Mouse (Mus musculus): ENCODE results near the gene Uts2. TPM values are rescaled to one million over a fixed set of nuclear protein-coding genes. Genes with fewer than 3 reads are reported as not detected.
"Not testable (repeated sequence)": the region's sequence is repeated elsewhere in the genome, so short reads cannot be mapped to it uniquely, and the experiment has no call there.

Gene Uts2
- polyA plus RNA-seq, 1 experiment from 2014 or later = not detected

DNA sequence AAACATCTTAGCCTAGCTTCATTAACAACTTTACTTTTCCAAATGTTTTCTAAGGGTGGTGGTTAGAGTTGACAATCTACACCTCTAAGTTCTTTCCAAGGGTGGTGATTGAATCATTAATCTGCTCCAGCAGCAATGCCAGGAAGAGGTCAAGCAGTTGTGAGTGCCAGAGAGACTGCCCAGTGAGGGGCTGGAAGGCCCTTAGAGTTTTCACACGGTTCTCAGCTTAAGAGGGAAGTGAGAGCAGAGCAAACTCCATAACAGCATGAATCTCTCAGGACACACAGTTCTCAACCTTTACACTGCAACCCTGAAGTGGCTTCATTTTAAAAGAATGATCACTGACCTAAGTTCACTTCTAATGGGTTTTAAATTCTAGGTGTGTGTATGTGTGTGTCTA, 21.8 kb upstream of the Uts2 start:
- Histone ChIP-seq H3K4me2 (replicated peaks) (no peak overlapping the region), H3K4me3 (replicated peaks) (no peak overlapping the region), H3K27ac (no peak overlapping the region), H3K36me3 (no peaks in the 10 kb centered on the region), H3K9me3 (no peaks in the 10 kb centered on the region), H3K4me1 (replicated peaks) (no peaks in the 10 kb centered on the region), H3K27me3 (replicated peaks) (no peaks in the 10 kb centered on the region), H3K9ac (no peak overlapping the region)
- ATAC-seq = no peak
- WGBS = 20% methylated on average over 1 of the region's 1 CpGs

DNA sequence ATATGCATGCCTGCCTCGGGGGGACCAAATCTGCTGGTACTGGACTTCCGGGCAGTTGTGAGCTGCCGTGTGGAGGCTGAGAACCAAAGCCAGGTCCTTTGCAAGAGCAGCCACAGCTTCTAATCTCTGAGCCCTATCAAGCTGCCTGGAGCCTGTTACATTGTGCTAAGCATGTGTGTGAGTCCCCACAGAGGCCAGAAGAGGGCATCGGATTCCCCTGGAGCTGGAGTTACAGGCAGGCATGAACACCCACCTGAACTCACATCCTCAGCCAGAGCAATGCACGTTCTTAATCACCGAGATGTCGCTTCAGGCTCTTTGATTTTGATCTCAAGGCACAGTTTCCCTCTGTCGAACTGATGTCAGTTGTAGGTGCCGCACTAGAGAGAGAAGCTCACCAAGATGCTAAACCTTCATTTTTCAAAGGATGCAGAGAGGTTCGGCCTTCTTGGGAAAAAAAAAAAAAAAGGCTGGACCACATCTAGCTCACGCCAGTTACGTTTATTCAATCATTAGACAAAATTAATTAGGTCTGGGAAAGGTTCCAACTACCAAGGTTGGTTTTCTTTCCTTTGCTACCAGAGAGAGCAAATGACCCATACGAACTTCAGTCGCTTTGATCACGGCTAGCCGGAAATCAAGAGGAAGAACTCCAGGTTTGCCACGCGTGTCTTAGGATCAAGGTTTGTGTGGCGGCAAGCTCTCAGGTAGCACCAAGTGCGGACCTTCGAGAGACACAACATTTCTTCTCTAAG, 18.6 kb upstream of the Uts2 start:
- Histone ChIP-seq H3K9me3 (no peaks in the 10 kb centered on the region), H3K4me2 (replicated peaks) (no peak overlapping the region), H3K27ac (no peak overlapping the region), H3K4me3 (replicated peaks) (no peak overlapping the region), H3K36me3 (no peaks in the 10 kb centered on the region), H3K27me3 (replicated peaks) (no peaks in the 10 kb centered on the region), H3K9ac (no peak overlapping the region), H3K4me1 (replicated peaks) (no peaks in the 10 kb centered on the region)
- no peak for ATAC-seq
- WGBS = 88% methylated on average over 21 of the region's 21 CpGs

DNA sequence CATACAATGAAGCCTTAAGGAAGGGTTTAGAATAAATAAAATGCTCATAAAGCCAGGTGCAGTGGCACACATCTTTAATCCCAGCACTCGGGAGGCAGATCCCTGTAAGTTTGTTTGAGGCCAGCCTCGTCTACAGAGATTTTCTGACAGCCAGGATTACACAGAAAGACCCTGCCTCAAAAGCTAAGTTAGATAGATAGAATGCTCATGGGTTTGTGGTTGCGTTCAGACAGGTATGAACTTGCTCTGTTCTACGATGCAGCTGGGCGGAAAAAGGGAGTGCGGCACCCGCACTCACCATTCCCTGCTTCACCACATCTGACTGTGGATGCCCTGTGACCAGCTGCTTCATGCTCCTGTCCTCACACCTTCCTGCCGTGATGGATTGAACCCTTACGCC, 17.4 kb upstream of the Uts2 start:
- H3K4me3 ChIP-seq (replicated peaks) = no peak overlapping the region
- ATAC-seq = no peak
- H3K9me3 ChIP-seq = no peaks in the 10 kb centered on the region
- no peak overlapping the region for H3K4me2 ChIP-seq (replicated peaks)
- H3K27ac ChIP-seq = no peak overlapping the region
- H3K9ac ChIP-seq = no peak overlapping the region
- no peaks in the 10 kb centered on the region for H3K27me3 ChIP-seq (replicated peaks)
- 76% methylated on average over 9 of the region's 9 CpGs for WGBS
- H3K4me1 ChIP-seq (replicated peaks) = no peaks in the 10 kb centered on the region
- H3K36me3 ChIP-seq = no peaks in the 10 kb centered on the region

DNA sequence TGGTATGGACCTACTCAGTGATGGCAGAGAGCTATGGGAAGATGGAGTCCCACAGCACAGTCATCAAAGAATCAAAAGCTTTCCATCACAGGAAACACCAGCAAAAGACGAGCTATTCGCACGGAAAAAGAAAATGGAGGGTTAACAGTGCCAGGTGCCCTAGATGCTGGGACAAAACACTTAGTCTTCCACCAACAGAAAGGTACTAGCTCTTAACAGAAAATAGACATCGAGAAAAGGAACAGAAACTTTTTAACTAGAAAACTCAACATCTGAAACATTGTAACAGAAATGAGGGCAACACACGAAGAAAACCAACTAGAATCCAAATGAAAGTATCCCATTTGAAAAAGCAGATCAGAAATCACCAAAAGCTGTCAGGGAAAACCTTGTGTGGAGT, 16.7 kb upstream of the Uts2 start:
- Histone ChIP-seq H3K4me3 (replicated peaks) (no peak overlapping the region), H3K27me3 (replicated peaks) (no peaks in the 10 kb centered on the region), H3K36me3 (no peaks in the 10 kb centered on the region), H3K9me3 (no peaks in the 10 kb centered on the region), H3K4me2 (replicated peaks) (no peak overlapping the region), H3K9ac (no peak overlapping the region), H3K27ac (no peak overlapping the region), H3K4me1 (replicated peaks) (no peaks in the 10 kb centered on the region)
- ATAC-seq = no peak
- 90% methylated on average over 5 of the region's 5 CpGs for WGBS

DNA sequence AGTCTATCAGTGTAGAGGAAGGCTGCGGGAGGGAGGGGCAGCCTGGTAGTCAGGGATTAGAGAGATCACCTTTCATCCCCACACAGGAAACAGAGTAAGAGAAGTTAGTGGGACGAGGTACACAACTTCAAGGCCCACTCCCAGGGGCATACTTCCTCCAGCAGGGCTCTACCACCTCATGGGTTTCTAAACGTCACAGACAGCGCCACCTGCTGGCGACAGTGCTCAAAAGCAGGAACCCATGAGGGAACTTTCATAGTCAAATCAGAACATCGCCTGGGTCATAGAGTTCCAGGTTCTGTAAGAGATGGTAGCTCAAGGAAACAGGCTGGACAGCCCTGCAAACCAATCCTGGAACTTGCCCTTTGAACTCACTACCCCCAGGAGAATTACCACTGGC, 6.7 kb upstream of the Uts2 start:
- no peak overlapping the region for H3K4me2 ChIP-seq (replicated peaks)
- H3K4me1 ChIP-seq (replicated peaks) = no peaks in the 10 kb centered on the region
- H3K27ac ChIP-seq = no peak overlapping the region
- no peak for ATAC-seq
- H3K27me3 ChIP-seq (replicated peaks) = no peaks in the 10 kb centered on the region
- no peaks in the 10 kb centered on the region for H3K9me3 ChIP-seq
- WGBS = 46% methylated on average over 6 of the region's 6 CpGs
- H3K9ac ChIP-seq = no peak overlapping the region
- H3K36me3 ChIP-seq = no peaks in the 10 kb centered on the region
- no peak overlapping the region for H3K4me3 ChIP-seq (replicated peaks)

DNA sequence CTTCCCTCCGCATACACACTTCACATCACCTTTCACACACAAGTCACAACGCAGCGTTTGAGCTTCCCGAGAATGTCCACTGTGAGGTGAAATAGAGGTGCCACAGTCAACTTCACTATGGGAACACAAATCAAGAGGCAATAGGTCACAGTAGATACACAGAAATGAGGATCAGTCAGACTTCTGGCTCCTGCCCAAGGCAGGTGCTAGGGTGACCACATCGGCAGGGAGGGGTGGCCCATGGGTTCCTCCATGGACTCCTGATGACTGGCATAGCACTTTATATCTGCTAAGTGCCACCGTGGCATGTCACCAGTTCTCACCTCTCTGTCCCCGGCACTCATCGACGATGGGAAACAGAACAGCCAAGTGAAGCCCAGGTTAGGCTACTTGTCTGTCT, 1.7 kb downstream of the Uts2 start:
- ATAC-seq = no peak
- no peak overlapping the region for H3K9ac ChIP-seq
- 92% methylated on average over 9 of the region's 9 CpGs for WGBS
- H3K4me2 ChIP-seq (replicated peaks) = no peak overlapping the region
- H3K27ac ChIP-seq = no peak overlapping the region
- H3K4me1 ChIP-seq (replicated peaks) = no peaks in the 10 kb centered on the region
- no peaks in the 10 kb centered on the region for H3K9me3 ChIP-seq
- H3K36me3 ChIP-seq = no peaks in the 10 kb centered on the region
- no peaks in the 10 kb centered on the region for H3K27me3 ChIP-seq (replicated peaks)
- no peak overlapping the region for H3K4me3 ChIP-seq (replicated peaks)

DNA sequence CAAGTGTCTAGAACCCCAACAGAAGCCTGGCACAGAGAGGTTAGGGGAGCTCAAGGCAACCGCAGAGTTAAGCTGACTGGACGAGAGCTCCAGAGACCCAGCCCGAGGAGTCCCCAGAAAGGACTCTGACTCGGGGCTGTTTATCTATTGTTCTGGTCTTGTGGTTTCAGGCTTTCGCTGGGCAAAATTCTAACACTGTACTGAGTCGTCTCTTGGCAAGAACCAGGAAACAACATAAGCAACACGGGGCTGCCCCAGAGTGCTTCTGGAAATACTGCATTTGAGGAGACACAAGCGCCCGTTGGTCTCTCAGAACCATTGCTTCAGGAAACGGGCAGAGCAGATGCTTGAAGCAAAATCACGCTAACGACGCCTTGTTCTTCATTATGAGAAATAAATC, 4.5 kb downstream of the Uts2 start:
- H3K36me3 ChIP-seq = no peaks in the 10 kb centered on the region
- WGBS = 49% methylated on average over 13 of the region's 13 CpGs
- H3K9me3 ChIP-seq = no peaks in the 10 kb centered on the region
- no peaks in the 10 kb centered on the region for H3K4me1 ChIP-seq (replicated peaks)
- no peak overlapping the region for H3K9ac ChIP-seq
- no peaks in the 10 kb centered on the region for H3K27me3 ChIP-seq (replicated peaks)
- no peak overlapping the region for H3K27ac ChIP-seq
- 0 out of 2 replicates have a peak, but pooled peaks have one; percentile 3 for ATAC-seq
- no peak overlapping the region for H3K4me2 ChIP-seq (replicated peaks)
- H3K4me3 ChIP-seq (replicated peaks) = no peak overlapping the region

DNA sequence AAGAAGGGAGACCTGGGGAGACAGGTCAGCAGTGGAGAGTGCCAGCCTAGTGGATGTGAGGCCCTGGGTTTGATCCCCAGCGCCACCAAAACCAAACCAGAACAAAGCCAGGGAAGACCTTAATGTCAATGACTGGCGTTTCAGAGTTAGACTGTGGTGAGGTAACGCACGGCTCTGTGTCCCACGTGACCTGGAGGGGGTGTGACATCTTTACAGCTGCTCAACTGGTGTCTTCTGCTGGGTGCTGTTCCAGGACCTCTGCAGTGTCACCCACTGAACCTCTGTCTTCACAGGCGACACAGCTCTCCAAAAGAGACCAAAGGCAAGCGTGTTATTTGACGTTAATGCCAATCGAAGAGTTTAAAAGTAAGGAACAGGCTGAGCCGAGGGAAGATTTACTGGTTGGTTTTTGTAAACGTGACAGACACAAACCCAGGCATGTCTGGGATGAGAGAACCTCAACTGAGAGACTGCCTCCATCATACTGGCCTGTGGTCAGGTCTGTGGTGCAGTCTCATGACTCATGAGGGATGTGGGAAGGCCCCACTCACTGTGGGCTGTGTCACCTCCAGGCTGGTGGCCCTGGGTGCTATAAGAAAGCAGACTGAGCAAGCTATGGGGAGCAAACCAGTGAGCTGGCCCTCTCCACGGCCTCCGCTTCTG, 8.9 kb downstream of the Uts2 start:
- WGBS = 89% methylated on average over 13 of the region's 13 CpGs
- H3K4me2 ChIP-seq (replicated peaks) = no peak overlapping the region
- H3K27ac ChIP-seq = no peak overlapping the region
- no peaks in the 10 kb centered on the region for H3K9me3 ChIP-seq
- no peak overlapping the region for H3K4me3 ChIP-seq (replicated peaks)
- no peaks in the 10 kb centered on the region for H3K4me1 ChIP-seq (replicated peaks)
- no peaks in the 10 kb centered on the region for H3K36me3 ChIP-seq
- H3K9ac ChIP-seq = no peak overlapping the region
- ATAC-seq = no peak
- H3K27me3 ChIP-seq (replicated peaks) = no peaks in the 10 kb centered on the region

DNA sequence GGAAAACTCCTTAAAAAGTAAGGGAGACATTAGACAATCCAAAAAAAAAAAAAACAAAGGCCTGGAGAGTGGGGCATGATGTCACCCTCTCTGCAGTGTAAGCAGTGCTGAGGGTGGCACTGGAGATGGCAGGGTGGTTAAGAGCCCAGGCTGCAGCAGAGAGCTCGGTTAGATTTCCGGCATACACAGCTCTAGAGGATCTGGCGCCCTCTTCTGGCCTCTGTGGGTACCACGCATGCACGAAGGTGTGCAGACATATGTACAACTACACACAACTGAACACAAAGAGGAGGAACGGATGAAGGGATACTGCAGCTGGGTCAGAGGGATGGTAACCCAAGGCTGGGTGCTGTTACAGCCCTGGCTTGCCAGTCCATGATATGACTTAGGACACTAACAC, 10.0 kb downstream of the Uts2 start:
- no peak overlapping the region for H3K27ac ChIP-seq
- no peak for ATAC-seq
- no peaks in the 10 kb centered on the region for H3K27me3 ChIP-seq (replicated peaks)
- WGBS = 58% methylated on average over 6 of the region's 6 CpGs
- no peaks in the 10 kb centered on the region for H3K9me3 ChIP-seq
- no peak overlapping the region for H3K4me2 ChIP-seq (replicated peaks)
- no peak overlapping the region for H3K4me3 ChIP-seq (replicated peaks)
- no peaks in the 10 kb centered on the region for H3K36me3 ChIP-seq
- H3K9ac ChIP-seq = no peak overlapping the region
- no peaks in the 10 kb centered on the region for H3K4me1 ChIP-seq (replicated peaks)

DNA sequence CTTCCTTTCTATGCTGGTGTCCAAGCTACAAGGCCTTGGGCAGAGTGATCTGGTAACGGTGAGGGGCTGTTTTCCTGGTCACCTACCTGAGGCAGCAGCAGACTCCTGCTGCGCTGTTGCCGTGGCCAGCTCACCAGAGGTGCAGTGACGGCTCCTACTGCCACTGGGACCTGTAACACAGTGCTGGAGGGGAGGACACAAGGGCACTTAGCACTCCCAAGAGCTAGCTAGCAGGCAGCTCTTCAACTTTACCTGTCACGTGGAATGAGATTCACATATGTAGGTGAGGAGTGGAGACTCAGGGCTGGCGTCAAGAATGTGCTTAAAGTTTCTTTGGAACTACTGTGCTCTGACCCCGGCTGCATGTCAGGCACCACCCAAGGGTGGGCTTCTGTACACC, 13.4 kb downstream of the Uts2 start:
- Histone ChIP-seq H3K27ac (no peak overlapping the region), H3K4me3 (replicated peaks) (no peak overlapping the region), H3K4me1 (replicated peaks) (no peaks in the 10 kb centered on the region), H3K27me3 (replicated peaks) (no peaks in the 10 kb centered on the region), H3K9ac (no peak overlapping the region), H3K36me3 (no peaks in the 10 kb centered on the region), H3K9me3 (no peaks in the 10 kb centered on the region), H3K4me2 (replicated peaks) (no peak overlapping the region)
- WGBS = 87% methylated on average over 7 of the region's 7 CpGs
- ATAC-seq = no peak

DNA sequence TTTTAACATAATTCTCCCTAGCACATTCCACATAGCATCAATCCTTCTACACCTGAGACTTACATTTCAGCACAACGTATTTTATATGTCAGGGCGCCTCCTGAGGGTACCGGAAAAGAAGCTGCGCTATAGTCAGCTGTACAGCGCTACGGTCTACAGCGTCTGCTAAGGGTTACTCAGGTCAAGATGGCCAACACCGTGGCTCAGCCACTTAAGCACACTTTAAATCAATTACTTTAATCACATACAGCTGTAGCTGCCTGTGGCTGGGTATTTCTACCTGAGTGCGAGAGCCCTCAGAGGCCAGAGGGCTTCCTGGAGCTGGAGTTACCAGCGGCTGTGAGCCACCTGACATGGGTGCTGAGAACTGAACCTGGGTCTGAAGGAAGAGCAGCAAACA, 19.0 kb downstream of the Uts2 start:
- Histone ChIP-seq H3K9ac (no peak overlapping the region), H3K4me3 (replicated peaks) (no peak overlapping the region), H3K36me3 (peaks cover 3% of the 10 kb centered on the region; the same call in 1 of the 2 replicates), H3K4me2 (replicated peaks) (no peak overlapping the region), H3K27me3 (replicated peaks) (no peaks in the 10 kb centered on the region), H3K9me3 (no peaks in the 10 kb centered on the region), H3K27ac (no peak overlapping the region), H3K4me1 (replicated peaks) (no peaks in the 10 kb centered on the region)
- WGBS = 83% methylated on average over 10 of the region's 10 CpGs
- no peak for ATAC-seq

DNA sequence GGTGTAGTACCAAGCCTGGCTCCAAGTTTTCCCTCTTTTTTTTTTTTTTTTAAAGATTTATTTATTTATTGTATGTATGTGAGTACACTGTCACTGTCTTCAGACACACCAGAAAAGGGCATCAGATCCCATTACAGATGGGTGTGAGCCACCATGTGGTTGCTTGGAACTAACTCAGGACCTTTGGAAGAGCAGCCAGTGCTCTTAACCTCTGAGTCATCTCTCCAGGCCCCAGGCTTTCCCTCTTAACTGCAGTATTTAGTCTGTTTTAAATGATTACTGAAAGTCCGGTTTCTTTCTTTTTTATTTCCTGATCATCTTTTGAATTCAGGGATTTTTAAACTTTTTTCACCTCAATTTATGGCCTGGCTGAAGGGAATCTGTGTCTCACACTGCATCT, 20.5 kb downstream of the Uts2 start:
- ATAC-seq; H3K4me1 ChIP-seq (replicated peaks); H3K27ac ChIP-seq; H3K9me3 ChIP-seq; H3K36me3 ChIP-seq; H3K27me3 ChIP-seq (replicated peaks); H3K4me3 ChIP-seq (replicated peaks); H3K4me2 ChIP-seq (replicated peaks); H3K9ac ChIP-seq: not testable (repeated sequence)
- WGBS = 82% methylated on average over 1 of the region's 1 CpGs

DNA sequence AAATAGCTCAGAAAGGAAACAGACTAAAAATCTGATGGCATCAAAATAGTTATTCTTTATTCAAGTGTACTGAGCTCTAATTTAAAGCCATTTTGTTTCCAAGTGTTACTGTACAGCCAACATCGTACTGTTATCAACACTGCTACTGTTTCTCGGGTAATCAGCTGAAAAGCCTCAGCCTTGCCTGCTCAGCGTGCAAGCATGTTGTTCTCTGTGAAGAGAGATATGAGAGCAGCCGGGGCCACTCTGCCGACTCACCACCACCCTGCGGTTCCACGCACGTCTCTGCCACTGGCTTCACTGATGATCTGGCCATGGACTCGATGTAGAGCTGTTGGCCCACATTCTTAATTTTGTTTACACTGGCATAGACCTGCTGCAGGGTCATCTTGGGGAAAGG, 27.3 kb downstream of the Uts2 start:
- no peak overlapping the region for H3K9ac ChIP-seq
- H3K4me1 ChIP-seq (replicated peaks) = no peaks in the 10 kb centered on the region
- no peak for ATAC-seq
- no peaks in the 10 kb centered on the region for H3K9me3 ChIP-seq
- H3K27ac ChIP-seq = no peak overlapping the region
- no peaks in the 10 kb centered on the region for H3K27me3 ChIP-seq (replicated peaks)
- 82% methylated on average over 9 of the region's 9 CpGs for WGBS
- H3K4me3 ChIP-seq (replicated peaks) = no peak overlapping the region
- no peaks in the 10 kb centered on the region for H3K36me3 ChIP-seq
- H3K4me2 ChIP-seq (replicated peaks) = no peak overlapping the region

Measured in intestine, embryonic 15.5 days (tissue).